Mouse (Mus musculus) embryonic facial prominence, embryonic 13.5 days (tissue): ENCODE measurements around the gene Slc35b2. TPM values are rescaled to one million over a fixed set of nuclear protein-coding genes. Genes with fewer than 3 reads are reported as not detected.
A peak's percentile ranks its signal among the peaks of the same experiment; 100 is the strongest.

Experiments used
- ATAC-seq: fragments of 200-750 bp; cut with Nextera tagmentation; 2 replicates; pipeline ENCODE4 v1.8.0; 2017; ENCODE audit warnings: low read depth; ENCODE audit not compliant: insufficient number of reproducible peaks, insufficient read depth, low FRiP score, low TSS enrichment
- H3K27ac ChIP-seq: fragments of 300-500 bp; sonication (generic); 2 replicates; pipeline ENCODE4 v1.5.1; 2015; ENCODE audit warnings: moderate library complexity, mild to moderate bottlenecking, inconsistent platforms
- H3K27me3 ChIP-seq: fragments of 300-500 bp; sonication (generic); 2 replicates; pipeline ENCODE4 v1.6.1; 2015; ENCODE audit warnings: mild to moderate bottlenecking, inconsistent platforms
- H3K36me3 ChIP-seq: fragments of 300-500 bp; sonication (generic); 2 replicates; pipeline ENCODE4 v1.6.1; 2015; ENCODE audit warnings: mild to moderate bottlenecking, inconsistent platforms
- H3K4me1 ChIP-seq: fragments of 300-500 bp; sonication (generic); 2 replicates; pipeline ENCODE4 v1.6.1; 2015; ENCODE audit warnings: inconsistent platforms
- H3K4me2 ChIP-seq: fragments of 300-500 bp; sonication (generic); 2 replicates; pipeline ENCODE4 v1.6.1; 2015; ENCODE audit warnings: moderate library complexity, mild to moderate bottlenecking, inconsistent platforms
- H3K4me3 ChIP-seq: fragments of 300-500 bp; sonication (generic); 2 replicates; pipeline ENCODE4 v1.5.1; 2015; ENCODE audit warnings: mild to moderate bottlenecking, inconsistent platforms
- H3K9ac ChIP-seq: fragments of 300-500 bp; sonication (generic); 2 replicates; pipeline ENCODE4 v1.6.1; 2015; ENCODE audit warnings: mild to moderate bottlenecking, inconsistent platforms
- H3K9me3 ChIP-seq: fragments of 300-500 bp; sonication (generic); 2 replicates; pipeline ENCODE4 v1.6.1; 2016; ENCODE audit warnings: inconsistent platforms
- WGBS: fragments of 180-500 bp; shearing (Covaris S2); methylation state at CpG from one replicate; pipeline ENCODE4 v1.1.7; 2015; ENCODE audit warnings: mixed read lengths; 5-methylcytosine and 5-hydroxymethylcytosine counted together
- polyA plus RNA-seq: library from polyadenylated mRNA; unstranded; fragments of >200 nt; fragmentation: Nextera tagmentation; extraction: Ambion mirVana; gene quantifications from 2 replicates; pipeline ENCODE4 v1.2.1, GENCODE M21; 2015

Gene Slc35b2
- polyA plus RNA-seq, 1 experiment from 2014 or later, result 122 TPM

DNA sequence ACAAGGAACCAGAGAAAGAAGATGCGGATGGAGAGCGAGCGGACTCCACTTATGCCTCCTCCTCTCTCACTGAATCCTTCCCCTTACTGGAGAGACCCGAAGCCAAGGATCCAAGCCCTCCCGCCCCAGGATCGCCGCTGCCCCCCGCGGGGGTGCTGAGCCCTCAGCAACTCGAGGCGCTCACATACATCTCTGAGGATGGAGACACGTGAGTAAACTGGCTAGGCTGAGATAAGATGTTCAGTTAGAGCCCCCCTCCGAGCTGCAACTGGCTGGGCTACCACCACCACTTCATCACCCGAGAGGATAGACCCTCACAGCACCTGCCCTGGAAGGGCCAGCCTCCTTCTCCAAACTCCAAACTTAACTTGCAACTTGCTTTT lies 7.6 kb upstream of the Slc35b2 start:
- no peaks in the 10 kb centered on the region for H3K9me3 ChIP-seq
- H3K4me2 ChIP-seq, result peak overlapping the region; percentile 97
- peaks cover 34% of the 10 kb centered on the region for H3K4me1 ChIP-seq
- H3K36me3 ChIP-seq, result peaks cover 3% of the 10 kb centered on the region; the same call in 1 of the 2 replicates
- no peak overlapping the region for H3K27ac ChIP-seq
- peak overlapping the region; percentile 82 for H3K9ac ChIP-seq
- H3K27me3 ChIP-seq, result peaks cover 25% of the 10 kb centered on the region
- no peak for ATAC-seq
- H3K4me3 ChIP-seq, result peak overlapping the region; percentile 68
- WGBS, result 4% methylated on average over 14 of the region's 14 CpGs

DNA sequence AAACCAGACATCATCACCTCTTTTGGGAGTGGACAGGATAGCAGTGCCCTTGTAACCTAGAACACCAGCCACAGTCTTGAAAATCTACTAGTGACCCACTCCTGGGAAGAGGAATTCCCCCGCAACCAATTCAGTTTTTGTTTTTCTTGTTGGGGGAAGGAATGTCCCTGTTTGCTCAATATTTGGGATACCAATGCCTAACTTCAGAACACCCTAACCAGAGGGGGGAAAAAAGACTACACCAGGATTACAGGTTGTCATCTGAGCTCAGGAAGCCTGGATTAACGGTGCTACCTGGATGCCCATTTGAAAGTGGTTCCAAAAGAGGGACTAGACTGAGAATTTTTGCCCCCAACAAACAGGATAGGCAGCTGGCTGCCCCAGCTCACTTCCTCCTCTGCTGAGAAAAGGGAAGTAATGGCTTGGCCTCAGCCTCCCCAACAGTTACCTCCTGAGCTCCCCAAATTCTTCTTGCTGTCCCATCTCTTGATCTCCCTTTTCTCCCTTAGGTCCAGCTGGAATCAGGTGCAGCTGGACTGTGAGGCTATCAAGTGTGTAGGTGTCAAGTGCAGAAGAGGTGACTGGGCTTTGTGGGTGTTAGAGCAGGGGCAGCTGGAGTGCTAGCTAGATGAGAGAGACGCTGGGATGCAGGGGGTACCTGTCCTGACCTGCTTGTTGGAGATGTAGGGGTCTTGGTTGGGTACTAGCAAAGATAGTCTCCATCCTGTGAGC lies 7.0 kb upstream of the Slc35b2 start:
- WGBS, result 64% methylated on average over 3 of the region's 3 CpGs
- ATAC-seq, result no peak

DNA sequence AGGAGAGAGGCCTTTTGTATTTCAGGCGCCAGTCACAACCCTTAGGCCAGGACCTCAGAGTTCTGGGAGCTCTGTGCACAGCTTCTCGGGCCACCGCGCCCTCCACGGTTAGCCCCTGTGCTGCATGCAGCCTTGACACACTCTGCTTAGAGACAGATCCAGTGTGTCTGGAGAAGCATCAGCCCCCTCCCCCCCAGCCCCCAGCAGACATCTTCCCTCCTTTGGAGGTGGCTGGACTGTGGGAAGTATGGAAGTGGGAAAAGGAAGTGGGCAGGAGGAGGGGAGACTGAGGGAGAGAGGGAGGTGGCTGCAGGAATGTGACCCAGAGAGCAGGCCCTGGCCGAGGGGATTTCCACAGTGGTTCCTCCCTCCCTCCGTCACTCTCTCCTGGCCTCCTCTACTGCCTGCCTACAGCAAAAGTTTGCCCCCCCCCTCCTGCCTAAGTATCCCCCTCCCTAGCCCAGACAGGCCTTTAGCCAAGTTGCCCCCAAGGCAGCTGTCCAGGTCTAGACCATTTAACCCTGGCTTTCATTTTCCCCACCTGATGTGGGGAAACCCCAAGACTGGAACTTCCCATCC lies 6.3 kb upstream of the Slc35b2 start:
- no peak overlapping the region for H3K27ac ChIP-seq
- peak overlapping the region; percentile 68; the same call in 1 of the 2 replicates for H3K4me3 ChIP-seq
- peaks cover 25% of the 10 kb centered on the region for H3K27me3 ChIP-seq
- H3K4me2 ChIP-seq, result peak overlapping the region; percentile 97; the same call in 1 of the 2 replicates
- H3K9ac ChIP-seq, result peak overlapping the region; percentile 51
- no peaks in the 10 kb centered on the region for H3K9me3 ChIP-seq
- peaks cover 30% of the 10 kb centered on the region for H3K4me1 ChIP-seq
- ATAC-seq, result no peak
- H3K36me3 ChIP-seq, result peaks cover 3% of the 10 kb centered on the region; the same call in 1 of the 2 replicates
- WGBS, result 58% methylated on average over 7 of the region's 7 CpGs

More for the DNA sequence above, 7.0 kb upstream of the Slc35b2 start:
- Histone ChIP-seq H3K4me3 (peak overlapping the region; percentile 68), H3K27ac (no peak overlapping the region), H3K4me2 (peak overlapping the region; percentile 97), H3K4me1 (peaks cover 34% of the 10 kb centered on the region), H3K27me3 (peaks cover 25% of the 10 kb centered on the region), H3K9ac (peak overlapping the region; percentile 82), H3K36me3 (peaks cover 3% of the 10 kb centered on the region; the same call in 1 of the 2 replicates), H3K9me3 (no peaks in the 10 kb centered on the region)

DNA sequence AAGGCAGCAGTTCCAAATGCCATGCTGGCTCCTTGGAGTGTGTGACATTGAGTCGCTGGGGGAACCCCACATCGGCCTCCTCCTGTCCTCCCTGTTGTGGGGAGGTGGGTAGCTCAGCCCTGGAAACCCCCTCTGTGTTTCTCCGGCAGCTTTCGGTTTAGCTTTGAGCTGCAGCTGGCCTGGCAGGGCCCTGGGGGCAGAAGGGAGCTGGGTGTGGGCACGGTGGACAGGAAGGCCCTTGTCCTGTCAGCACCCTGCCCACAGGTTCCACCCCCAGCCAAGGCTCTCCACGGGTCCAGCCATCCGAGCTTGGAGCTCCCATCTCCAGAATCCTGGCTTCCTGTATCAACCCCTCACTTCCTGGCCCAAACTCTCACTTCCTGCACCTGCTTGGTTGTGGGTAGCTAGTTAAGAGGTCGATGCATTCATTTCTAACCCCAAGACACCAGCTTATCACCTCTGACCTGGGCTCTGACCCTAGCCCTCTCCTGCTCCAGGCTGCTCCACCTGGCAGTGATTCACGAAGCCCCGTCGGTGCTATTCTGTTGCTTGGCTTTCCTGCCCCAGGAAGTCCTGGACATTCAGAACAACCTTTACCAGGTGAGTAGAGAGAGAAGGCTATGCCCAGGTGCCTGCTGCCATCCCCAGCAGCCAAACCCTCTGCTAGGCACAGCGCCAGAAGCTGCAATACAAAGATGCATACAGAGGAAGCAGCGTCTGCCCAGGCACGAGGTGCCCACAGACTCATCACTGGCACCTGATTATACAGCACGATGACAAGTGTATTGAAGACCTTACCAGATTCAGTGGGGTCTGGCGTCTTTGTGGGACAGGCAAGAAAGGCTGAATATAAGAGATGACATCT lies 5.4 kb upstream of the Slc35b2 start:
- Histone ChIP-seq H3K36me3 (peaks cover 3% of the 10 kb centered on the region; the same call in 1 of the 2 replicates), H3K27me3 (peaks cover 25% of the 10 kb centered on the region), H3K9me3 (no peaks in the 10 kb centered on the region), H3K4me3 (no peak overlapping the region), H3K4me2 (no peak overlapping the region), H3K27ac (no peak overlapping the region), H3K9ac (no peak overlapping the region), H3K4me1 (peaks cover 32% of the 10 kb centered on the region)
- ATAC-seq, result no peak
- WGBS, result 55% methylated on average over 16 of the region's 16 CpGs

DNA sequence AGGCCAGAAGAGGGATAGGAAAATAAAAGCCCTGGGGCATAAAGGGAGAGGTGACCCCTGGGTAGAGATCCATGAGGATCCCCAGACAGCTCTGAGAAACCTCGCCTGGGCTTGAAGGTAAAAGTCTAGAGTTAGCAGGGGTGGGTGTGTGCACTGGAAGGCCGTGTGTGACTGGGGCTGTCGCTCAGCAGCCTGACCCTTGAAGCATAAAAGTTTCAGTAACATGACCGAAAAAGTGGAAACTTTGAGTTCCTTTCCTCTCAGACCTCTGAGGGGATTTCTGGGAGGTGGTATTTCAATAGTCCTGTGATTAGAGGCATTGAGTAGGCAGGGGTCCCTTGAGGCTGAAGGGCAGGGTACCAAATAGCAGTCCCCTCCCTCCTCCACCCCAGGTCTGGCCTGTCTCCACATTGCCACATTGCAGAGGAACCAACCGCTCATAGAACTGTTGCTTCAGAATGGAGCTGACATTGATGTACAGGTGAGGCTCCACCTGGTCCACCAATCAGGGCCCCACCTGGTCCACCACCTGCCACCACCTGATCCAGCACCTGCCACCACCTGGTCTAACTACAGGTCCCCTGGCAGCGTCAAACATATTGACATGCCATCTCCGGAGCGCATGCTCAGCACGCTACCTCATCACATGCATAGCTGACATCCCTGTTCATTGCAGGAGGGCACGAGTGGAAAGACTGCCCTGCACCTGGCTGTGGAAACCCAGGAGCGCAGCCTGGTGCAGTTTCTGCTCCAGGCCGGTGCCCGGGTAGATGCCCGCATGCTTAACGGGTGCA lies 3.7 kb upstream of the Slc35b2 start:
- Histone ChIP-seq H3K9ac (no peak overlapping the region), H3K9me3 (no peaks in the 10 kb centered on the region), H3K36me3 (peaks cover 3% of the 10 kb centered on the region; the same call in 1 of the 2 replicates), H3K27me3 (peaks cover 17% of the 10 kb centered on the region), H3K4me1 (peaks cover 35% of the 10 kb centered on the region), H3K4me2 (no peak overlapping the region), H3K4me3 (no peak overlapping the region), H3K27ac (no peak overlapping the region)
- ATAC-seq, result no peak
- WGBS, result 84% methylated on average over 15 of the region's 15 CpGs

DNA sequence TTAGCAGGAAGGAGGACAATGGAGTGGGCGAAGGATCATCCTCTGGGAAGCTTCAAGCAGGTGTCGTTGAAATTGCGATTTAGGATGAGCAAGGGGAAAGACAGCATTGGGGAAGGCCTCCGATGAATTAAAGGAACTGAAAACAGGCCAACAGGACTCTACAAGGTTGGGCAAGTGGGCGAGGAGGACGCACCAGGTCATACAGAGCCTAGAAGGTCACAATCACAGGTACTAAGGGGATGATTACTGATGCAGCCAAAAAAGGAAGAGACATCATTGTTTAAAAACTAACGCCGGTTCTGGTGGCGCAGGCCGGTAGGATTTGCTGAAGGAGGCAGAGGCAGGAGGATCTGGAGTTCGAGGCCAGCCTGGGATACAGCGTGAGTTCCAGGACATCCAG lies 458 bp upstream of the Slc35b2 start:
- ATAC-seq, result no peak
- peak overlapping the region; percentile 81 for H3K4me3 ChIP-seq
- peak overlapping the region; percentile 97 for H3K4me2 ChIP-seq
- peaks cover 32% of the 10 kb centered on the region for H3K4me1 ChIP-seq
- no peak overlapping the region for H3K27ac ChIP-seq
- H3K9ac ChIP-seq, result peak overlapping the region; percentile 94; the same call in 1 of the 2 replicates
- peaks cover 35% of the 10 kb centered on the region for H3K36me3 ChIP-seq
- no peaks in the 10 kb centered on the region for H3K27me3 ChIP-seq
- H3K9me3 ChIP-seq, result no peaks in the 10 kb centered on the region
- 77% methylated on average over 12 of the region's 12 CpGs for WGBS

DNA sequence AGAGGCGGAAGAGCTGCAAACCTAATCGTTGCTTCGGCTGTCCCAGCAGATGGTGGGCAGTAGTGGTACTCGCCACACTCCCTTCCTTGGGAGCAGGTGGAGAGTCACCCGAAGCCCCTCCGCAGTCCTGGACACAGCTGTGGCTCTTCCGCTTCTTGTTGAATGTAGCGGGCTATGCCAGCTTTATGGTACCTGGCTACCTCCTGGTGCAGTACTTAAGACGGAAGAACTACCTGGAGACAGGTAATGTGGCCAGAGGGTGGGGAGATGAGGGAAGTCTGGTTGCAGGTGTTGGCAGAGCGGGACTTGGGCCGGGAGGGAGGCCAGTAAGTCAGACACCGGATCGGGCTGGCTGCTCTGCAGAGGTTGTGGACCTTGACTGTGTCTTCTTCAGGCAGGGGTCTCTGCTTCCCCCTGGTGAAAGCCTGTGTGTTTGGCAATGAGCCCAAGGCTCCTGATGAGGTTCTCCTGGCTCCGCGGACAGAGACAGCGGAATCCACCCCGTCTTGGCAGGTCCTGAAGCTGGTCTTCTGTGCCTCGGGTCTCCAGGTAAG lies 934 bp downstream of the Slc35b2 start:
- Histone ChIP-seq H3K27me3 (no peaks in the 10 kb centered on the region), H3K27ac (peak overlapping the region; percentile 86), H3K9me3 (no peaks in the 10 kb centered on the region), H3K36me3 (peaks cover 49% of the 10 kb centered on the region), H3K4me1 (peaks cover 32% of the 10 kb centered on the region), H3K4me2 (peak overlapping the region; percentile 97), H3K4me3 (peak overlapping the region; percentile 81), H3K9ac (peak overlapping the region; percentile 94)
- no peak for ATAC-seq
- WGBS, result 7% methylated on average over 18 of the region's 18 CpGs

DNA sequence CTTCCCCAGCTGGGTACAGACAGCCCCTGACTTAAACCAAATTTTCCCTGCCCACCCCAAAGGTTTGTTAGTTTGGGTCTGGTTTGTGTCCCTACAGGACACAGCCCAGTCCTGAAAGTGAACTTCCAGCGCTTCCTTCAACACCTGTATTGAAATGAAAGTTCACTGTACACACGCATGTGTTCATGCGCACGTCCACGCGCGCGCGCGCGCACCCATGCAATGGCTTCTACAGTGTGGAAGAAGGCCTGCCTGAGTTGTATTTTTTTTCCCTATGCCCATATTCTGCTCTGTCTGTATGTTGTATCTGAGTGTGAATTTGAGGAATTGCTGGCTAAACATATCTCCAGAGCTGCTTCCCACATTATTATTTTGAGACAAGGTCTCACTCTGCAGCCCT lies 1.4 kb downstream of the Slc35b2 start:
- no peak overlapping the region for H3K27ac ChIP-seq
- H3K36me3 ChIP-seq, result peaks cover 54% of the 10 kb centered on the region
- WGBS, result 91% methylated on average over 11 of the region's 11 CpGs
- no peak for ATAC-seq
- H3K9ac ChIP-seq, result peak overlapping the region; percentile 94
- H3K27me3 ChIP-seq, result no peaks in the 10 kb centered on the region
- peaks cover 35% of the 10 kb centered on the region for H3K4me1 ChIP-seq
- no peaks in the 10 kb centered on the region for H3K9me3 ChIP-seq
- peak overlapping the region; percentile 97 for H3K4me2 ChIP-seq
- peak overlapping the region; percentile 81 for H3K4me3 ChIP-seq

DNA sequence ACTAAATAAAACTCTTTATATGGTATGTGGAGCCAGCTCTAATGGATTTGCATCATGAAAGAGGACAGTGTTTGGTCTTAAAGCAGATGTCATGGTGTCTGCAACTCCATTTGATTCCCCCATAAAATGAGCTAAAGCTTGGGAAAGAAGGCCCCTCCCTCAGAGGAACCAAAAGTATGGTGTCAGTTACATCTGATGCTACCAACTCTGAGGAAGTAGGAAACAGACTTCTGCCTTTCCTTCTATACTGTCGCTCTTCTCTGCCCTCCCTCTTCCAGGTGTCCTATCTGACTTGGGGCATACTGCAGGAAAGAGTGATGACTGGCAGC lies 2.3 kb downstream of the Slc35b2 start:
- no peak overlapping the region for H3K4me3 ChIP-seq
- no peak overlapping the region for H3K9ac ChIP-seq
- no peak overlapping the region for H3K27ac ChIP-seq
- H3K4me2 ChIP-seq, result no peak overlapping the region
- no peak for ATAC-seq
- 74% methylated on average over 1 of the region's 1 CpGs for WGBS
- peaks cover 61% of the 10 kb centered on the region for H3K36me3 ChIP-seq
- no peaks in the 10 kb centered on the region for H3K27me3 ChIP-seq
- H3K9me3 ChIP-seq, result no peaks in the 10 kb centered on the region
- H3K4me1 ChIP-seq, result peaks cover 42% of the 10 kb centered on the region

DNA sequence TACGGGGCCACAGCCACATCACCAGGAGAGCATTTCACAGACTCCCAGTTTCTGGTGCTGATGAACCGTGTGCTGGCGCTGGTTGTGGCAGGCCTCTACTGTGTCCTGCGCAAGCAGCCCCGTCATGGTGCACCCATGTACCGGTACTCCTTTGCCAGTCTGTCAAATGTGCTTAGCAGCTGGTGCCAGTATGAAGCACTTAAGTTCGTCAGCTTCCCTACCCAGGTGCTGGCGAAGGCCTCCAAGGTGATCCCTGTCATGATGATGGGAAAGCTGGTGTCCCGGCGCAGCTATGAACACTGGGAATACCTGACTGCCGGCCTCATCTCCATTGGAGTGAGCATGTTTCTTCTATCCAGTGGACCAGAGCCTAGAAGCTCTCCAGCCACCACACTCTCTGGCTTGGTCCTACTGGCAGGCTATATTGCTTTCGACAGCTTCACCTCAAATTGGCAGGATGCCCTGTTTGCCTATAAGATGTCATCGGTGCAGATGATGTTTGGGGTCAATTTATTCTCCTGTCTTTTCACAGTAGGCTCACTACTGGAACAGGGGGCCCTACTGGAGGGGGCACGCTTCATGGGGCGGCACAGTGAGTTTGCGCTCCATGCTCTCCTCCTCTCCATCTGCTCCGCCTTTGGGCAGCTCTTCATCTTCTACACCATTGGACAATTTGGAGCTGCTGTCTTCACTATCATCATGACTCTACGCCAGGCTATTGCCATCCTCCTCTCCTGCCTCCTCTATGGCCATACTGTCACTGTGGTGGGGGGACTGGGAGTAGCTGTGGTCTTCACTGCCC lies 2.9 kb downstream of the Slc35b2 start:
- peaks cover 66% of the 10 kb centered on the region for H3K36me3 ChIP-seq
- H3K27ac ChIP-seq, result 0 out of 2 replicates have a peak overlapping the region, but pooled peaks have one; percentile 34
- no peaks in the 10 kb centered on the region for H3K27me3 ChIP-seq
- peaks cover 48% of the 10 kb centered on the region for H3K4me1 ChIP-seq
- ATAC-seq, result no peak
- peak overlapping the region; percentile 27; the same call in 1 of the 2 replicates for H3K9ac ChIP-seq
- 65% methylated on average over 18 of the region's 18 CpGs for WGBS
- no peaks in the 10 kb centered on the region for H3K9me3 ChIP-seq
- H3K4me3 ChIP-seq, result no peak overlapping the region
- no peak overlapping the region for H3K4me2 ChIP-seq
